Mouse (Mus musculus) spleen, adult 12 weeks (tissue): ENCODE measurements around the gene Olfr1055.
"Not testable (repeated sequence)": the region's sequence is repeated elsewhere in the genome, so short reads cannot be mapped to it uniquely, and the experiment has no call there.

ENCODE experiments used
- DNase-seq: peaks from one replicate; pipeline ENCODE4 v3.0.0; 2022; ENCODE audit warnings: low spot score

Gene Olfr1055

DNA sequence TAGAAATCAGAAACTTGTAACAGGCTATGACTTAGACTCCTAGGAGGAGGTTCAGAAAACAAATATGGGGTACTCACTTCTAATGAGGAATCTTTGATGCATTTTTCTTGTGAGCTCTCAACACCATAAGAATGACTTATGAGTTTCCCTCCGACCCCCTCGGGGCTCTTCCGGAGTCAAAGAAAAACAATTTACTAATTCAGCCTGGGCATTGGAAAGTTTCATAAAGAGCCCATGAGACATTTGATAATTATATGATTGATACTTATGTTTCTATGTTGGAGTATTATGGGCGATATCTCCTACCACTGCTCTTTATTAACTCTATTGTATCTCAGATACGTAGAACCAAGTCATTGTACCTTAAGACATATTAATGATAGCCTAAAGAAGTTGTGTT is at the start of gene Olfr1055:
Olfr1055 (minus strand) TSS at position 101 of the 400 bp plus-strand sequence.
- DNase-seq = no peak

DNA sequence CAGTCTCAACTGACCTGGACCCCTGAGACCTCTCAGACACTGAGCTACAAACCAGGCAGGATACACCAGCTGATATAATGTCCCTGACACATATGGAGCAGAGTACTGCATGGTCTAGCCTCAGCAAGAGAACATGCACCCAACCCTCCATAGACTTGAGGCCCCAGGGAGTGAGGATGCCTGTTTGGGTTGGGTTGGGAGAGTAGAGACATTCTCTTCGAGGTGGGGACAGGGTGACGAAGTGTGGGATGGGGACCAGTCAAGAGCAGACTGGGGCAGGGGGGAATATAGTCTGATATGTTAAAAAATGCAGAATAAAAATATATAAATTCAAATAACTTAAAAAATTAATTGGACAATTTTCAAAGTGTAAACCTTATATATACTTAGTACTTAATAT is 45.0 kb upstream of the Olfr1055 start:
- no peak for DNase-seq

DNA sequence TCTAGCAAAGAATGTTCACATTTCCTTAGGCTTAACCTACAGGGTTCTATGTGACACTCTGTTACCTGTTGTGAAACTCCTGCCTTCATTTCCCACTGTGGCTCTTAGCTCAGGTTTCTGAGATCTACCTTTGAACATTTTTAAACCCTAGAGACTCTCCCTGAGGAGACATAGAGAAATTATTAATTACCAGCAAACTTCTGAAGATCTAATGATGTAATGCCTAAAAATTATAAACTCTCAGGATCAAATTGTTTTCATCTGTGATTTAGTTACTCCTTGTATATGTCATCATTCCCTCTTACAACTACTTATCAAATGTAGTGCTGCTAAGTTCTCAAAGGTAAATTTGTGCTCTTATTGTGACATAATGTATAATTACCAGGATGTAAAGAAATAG is 38.4 kb upstream of the Olfr1055 start, which contains the start of gene Olfr1058:
Olfr1058 (minus strand) TSS at position 101 of the 400 bp plus-strand sequence.
- DNase-seq = not testable (repeated sequence)

DNA sequence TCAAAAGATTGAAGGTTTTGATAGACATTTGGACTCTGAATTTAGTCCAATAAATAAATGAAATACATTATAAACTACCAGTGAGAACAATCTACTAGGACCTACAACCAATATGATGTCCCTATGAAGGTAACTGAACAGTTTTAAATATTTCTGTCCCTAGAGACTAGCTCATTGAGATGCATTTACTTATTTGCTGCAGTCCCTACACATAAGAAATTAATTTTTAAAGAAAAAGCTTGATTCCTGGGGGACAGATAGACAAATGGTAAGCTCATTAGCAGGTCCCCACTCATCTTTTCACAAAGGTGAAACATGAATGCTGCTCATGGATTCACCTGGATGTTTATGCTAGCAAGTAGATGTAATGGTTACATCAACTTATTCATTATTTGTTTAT is 28.2 kb upstream of the Olfr1055 start, which contains the start of gene Olfr1057:
Olfr1057 (minus strand) TSS at position 101 of the 400 bp plus-strand sequence.
- no peak for DNase-seq

DNA sequence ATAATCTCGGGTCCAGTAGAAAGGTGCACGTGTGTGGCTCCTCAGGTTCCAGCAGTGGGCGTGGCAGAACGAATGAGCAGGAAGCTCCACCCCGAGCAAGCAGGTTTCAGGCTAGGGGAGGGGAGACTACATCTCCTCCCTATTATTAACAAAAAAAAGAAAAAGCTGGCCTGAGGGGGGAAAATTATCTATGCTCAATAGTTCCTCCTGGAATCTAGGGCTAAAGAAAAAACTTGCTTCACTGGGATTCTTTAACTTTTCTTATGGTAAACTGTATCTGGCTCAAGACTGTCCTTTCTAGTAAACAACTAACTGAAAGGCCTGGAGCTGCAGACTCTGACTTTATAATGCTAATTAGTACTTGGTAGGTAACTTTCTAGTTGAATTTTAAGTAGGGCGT is 16.3 kb upstream of the Olfr1055 start:
- not testable (repeated sequence) for DNase-seq

DNA sequence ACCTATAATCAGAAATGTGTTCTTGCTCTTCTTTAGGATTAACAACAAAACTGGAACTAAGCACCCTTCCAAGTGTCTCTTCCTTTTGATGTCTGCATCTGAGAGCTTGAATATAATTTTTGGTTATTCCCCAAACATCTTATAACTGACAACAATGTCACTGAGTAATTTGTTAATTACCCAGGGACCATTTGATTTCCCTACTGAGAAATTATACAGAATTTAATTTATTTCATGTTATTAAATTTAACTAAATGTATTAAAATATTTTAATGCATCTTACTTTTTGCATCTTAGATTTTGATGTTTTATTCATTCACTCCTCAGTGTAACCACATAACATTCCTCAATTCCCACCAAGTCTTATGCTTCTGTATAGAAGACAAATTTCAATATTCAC is 12.3 kb upstream of the Olfr1055 start, which contains the start of gene Olfr1056:
Olfr1056 (minus strand) TSS at position 101 of the 400 bp plus-strand sequence.
- no peak for DNase-seq

DNA sequence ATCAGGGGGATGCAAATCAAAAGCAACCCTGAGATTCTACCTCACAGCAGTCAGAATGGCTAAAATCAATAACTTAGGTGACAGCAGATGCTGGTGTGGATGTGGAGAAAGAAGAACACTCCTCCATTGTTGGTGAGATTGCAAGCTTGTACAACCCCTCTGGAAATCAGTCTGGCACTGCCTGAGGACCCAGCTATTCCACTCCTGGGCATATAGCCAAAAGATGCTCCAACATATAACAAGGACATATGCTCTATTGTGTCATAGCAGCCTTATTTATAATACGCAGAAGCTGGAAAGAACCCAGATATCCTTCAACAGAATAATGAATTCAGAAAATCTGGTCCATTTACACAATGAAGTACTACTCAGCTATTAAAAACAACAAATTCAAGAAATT is 1.7 kb upstream of the Olfr1055 start:
- DNase-seq = not testable (repeated sequence)

DNA sequence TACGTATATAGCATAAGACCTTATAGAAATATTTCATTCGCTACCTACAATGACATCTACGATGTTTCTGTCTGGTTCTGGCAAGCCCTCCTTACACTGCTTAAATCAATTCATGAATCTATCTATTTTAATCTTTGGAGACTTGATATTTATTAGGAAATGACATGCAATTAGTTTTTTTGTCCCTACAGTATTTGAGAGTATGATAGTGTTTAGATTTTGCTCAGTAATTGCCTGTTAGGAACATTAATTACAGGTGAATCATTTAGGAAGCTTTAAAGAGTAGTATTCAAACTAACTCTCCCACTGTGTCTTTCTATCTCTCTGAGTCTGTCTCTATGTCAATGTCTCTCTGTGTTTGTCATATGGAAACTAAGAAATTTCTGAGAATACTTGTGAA is 14.8 kb downstream of the Olfr1055 start, which contains the start of gene Olfr1054:
Olfr1054 (minus strand) TSS at position 101 of the 400 bp plus-strand sequence.
- DNase-seq = no peak

DNA sequence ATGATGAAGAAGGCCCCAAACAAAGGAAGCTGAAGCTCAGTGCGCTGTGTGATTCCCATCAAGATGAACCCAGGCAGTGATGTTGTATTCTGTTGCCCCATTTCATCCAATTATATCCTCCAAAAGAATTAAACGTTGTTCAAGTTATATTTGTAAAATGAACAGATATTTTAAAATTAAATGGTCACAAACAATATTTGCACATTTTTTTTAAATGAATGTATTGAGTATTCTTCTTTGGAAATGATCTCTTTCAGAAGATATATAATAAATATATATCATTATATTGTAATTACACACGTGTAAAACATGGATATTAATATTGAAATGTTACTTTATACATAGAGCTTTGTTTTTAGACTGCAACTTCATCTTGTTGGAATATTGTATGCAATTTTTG is 34.9 kb downstream of the Olfr1055 start, which contains the start of gene Olfr1053:
Olfr1053 (minus strand) TSS at position 101 of the 400 bp plus-strand sequence.
- no peak for DNase-seq
